Mouse (Mus musculus) bone marrow macrophage, adult 2 months (primary cell): ENCODE results near the gene Sag.

Source experiments
- CTCF ChIP-seq: IDR thresholded peaks from 2 replicates; pipeline ENCODE4 v1.5.1; 2012; ENCODE audit warnings: low read depth, mild to moderate bottlenecking, low read length, moderate library complexity
- POLR2A ChIP-seq: IDR thresholded peaks from 2 replicates; pipeline ENCODE4 v1.6.1; 2012; ENCODE audit warnings: mild to moderate bottlenecking, low read depth, low read length, borderline replicate concordance

- TF ChIP-seq CTCF (no peak), POLR2A (no peak)
Observed at GRCm38 (mm10) chr1:87880856-87881255, 77.4 kb downstream of the Sag start.
